Mouse (Mus musculus): ENCODE data around the gene Grin2d. TPM values are rescaled to one million over a fixed set of nuclear protein-coding genes. Genes with fewer than 3 reads are reported as not detected.

Grin2d gene
- polyA plus RNA-seq, 1 experiment: 0.02 TPM

- no peak for TF ChIP-seq GATA1 (IDR thresholded peaks at IDR 0.05; ENCODE audit: low read length)
These were observed 91.3 kb downstream of the Grin2d start for GRCm38 (mm10) chr7:45786661-45787413.

GRCm38 (mm10) chr7:45786136-45786578 lies 92.0 kb downstream of the Grin2d start:
- no peak for TF ChIP-seq GATA1 (IDR thresholded peaks at IDR 0.05; ENCODE audit: low read length)

GRCm38 (mm10) chr7:45785388-45786135 lies 92.6 kb downstream of the Grin2d start:
- TF ChIP-seq GATA1 (IDR thresholded peaks at IDR 0.05; ENCODE audit: low read length): no peak

GRCm38 (mm10) chr7:45784524-45785372 lies 93.4 kb downstream of the Grin2d start, which contains the start of gene Sult2b1:
Gene Sult2b1, minus strand, starts transcription at chr7:45784669.
- no peak for TF ChIP-seq GATA1 (IDR thresholded peaks at IDR 0.05; ENCODE audit: low read length)

- no peak for TF ChIP-seq GATA1 (IDR thresholded peaks at IDR 0.05; ENCODE audit: low read length)
These were observed 94.6 kb downstream of the Grin2d start, which contains the start of gene Lmtk3 for GRCm38 (mm10) chr7:45783511-45784091. Gene Lmtk3, plus strand, starts transcription at chr7:45783738.

- no peak for TF ChIP-seq GATA1 (IDR thresholded peaks at IDR 0.05; ENCODE audit: low read length)
These were observed 95.9 kb downstream of the Grin2d start for GRCm38 (mm10) chr7:45782271-45782670.

Other genes with a start within 250 kb of the Grin2d start
- gene Mamstr, start 238.4 kb downstream of the Grin2d start, polyA plus RNA-seq (2012): not detected in 2 replicates
- not detected in 2 replicates for gene Fut2, start 212.0 kb downstream of the Grin2d start, polyA plus RNA-seq (2012)
- 0.11 TPM in 1 of 2 replicates, not detected in the other for gene Ntn5, start 194.4 kb downstream of the Grin2d start, polyA plus RNA-seq (2012)
- not detected in 2 replicates for gene Sec1, start 184.0 kb downstream of the Grin2d start, polyA plus RNA-seq (2012)
- 0.37 and 0.79 TPM in 2 replicates for gene Car11, start 178.5 kb downstream of the Grin2d start, polyA plus RNA-seq (2012)
- gene Dbp, start 173.3 kb downstream of the Grin2d start, polyA plus RNA-seq (2012): 22.4 and 28.4 TPM in 2 replicates
- gene Rpl18, start 162.9 kb downstream of the Grin2d start, polyA plus RNA-seq (2012): 18,264 and 20,873 TPM in 2 replicates
- 172 and 187 TPM in 2 replicates for gene Sphk2, start 160.4 kb downstream of the Grin2d start, polyA plus RNA-seq (2012)
- gene Fam83e, start 157.2 kb downstream of the Grin2d start, polyA plus RNA-seq (2012): 1.2 TPM in 2 replicates
- gene Spaca4, start 152.6 kb downstream of the Grin2d start, polyA plus RNA-seq (2012): not detected in 2 replicates
- 0.03 and 0.04 TPM in 2 replicates for gene Lmtk3, start 94.6 kb downstream of the Grin2d start, polyA plus RNA-seq (2012)
- not detected in 2 replicates for gene Sult2b1, start 93.7 kb downstream of the Grin2d start, polyA plus RNA-seq (2012)
- 117 and 133 TPM in 2 replicates for gene Cyth2, start 63.8 kb downstream of the Grin2d start, polyA plus RNA-seq (2012)
- gene Kcnj14, start 53.6 kb downstream of the Grin2d start, polyA plus RNA-seq (2012): 1.1 and 1.3 TPM in 2 replicates
- gene Grwd1, start 47.4 kb downstream of the Grin2d start, polyA plus RNA-seq (2012): 126 and 128 TPM in 2 replicates
- 249 and 281 TPM in 2 replicates for gene Kdelr1, start 5.6 kb downstream of the Grin2d start, polyA plus RNA-seq (2012)
- 80.3 and 80.6 TPM in 2 replicates for gene Syngr4, start 18.3 kb upstream of the Grin2d start, polyA plus RNA-seq (2012)
- gene Tmem143, start 18.6 kb upstream of the Grin2d start, polyA plus RNA-seq (2012): 44.3 and 60.2 TPM in 2 replicates
- 1.4 and 2.5 TPM in 2 replicates for gene Emp3, start 43.0 kb upstream of the Grin2d start, polyA plus RNA-seq (2012)
- gene Ccdc114, start 45.7 kb upstream of the Grin2d start, polyA plus RNA-seq (2012): not detected in 2 replicates
- gene Abcc6, start 151.9 kb upstream of the Grin2d start, polyA plus RNA-seq (2012): 0.02 and 0.05 TPM in 2 replicates
- 203 and 209 TPM in 2 replicates for gene Nomo1, start 155.3 kb upstream of the Grin2d start, polyA plus RNA-seq (2012)
- not detected in 2 replicates for gene Kcnj11, start 222.4 kb upstream of the Grin2d start, polyA plus RNA-seq (2012)

Measured in G1E-ER4 (cell line).